Comparison of ENCODE assay signal across 8 mouse cellular contexts in the genomic region with DNA sequence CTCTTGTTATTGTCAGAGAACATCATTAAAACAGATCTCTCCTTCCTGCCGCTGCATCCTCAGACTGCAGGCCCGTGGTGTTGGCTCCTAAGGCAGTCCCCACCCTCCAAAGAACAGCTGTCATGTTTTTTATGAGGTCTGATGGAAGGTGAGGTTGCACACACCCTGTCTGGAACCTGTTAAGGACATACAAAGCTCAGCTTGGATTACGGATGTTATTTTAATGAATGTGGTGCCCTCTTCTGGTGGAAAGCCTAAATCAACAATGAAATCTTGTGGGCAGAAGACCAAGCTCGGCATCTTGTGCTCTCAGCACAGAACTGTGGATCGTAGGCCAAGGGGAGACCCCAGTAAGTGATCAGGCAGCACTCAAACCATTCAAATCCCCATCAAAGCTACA.
DNase-seq lines count a peak whose midpoint lies in the region; ATAC-seq and TF ChIP-seq lines count a peak whose summit lies in the region.
"Had no signal": no experiment of that assay in that cellular context is flagged by ENCODE, and none has a peak within 500 bp of the region (broad histone marks: within the 10 kb centered on the region; RNA-seq: fewer than 3 reads in every experiment).

No protein-coding gene starts in this region.

- H3K4me3 ChIP-seq in C2C12 (ENCODE audit: insufficient read depth, poor library complexity, severe bottlenecking): no peak overlapping the region
- no peak overlapping the region for H3K4me3 ChIP-seq in lung, postnatal 0 days (ENCODE audit: low read depth, low read length)
- H3K4me3 ChIP-seq: heart, embryonic 15.5 days had no signal

- H3K79me2 ChIP-seq in C2C12 (ENCODE audit: control insufficient read depth, insufficient read depth): no peaks in the 10 kb centered on the region

- TF ChIP-seq CTCF in C2C12 (IDR thresholded peaks at IDR 0.05; ENCODE audit: control insufficient read depth, insufficient read depth, insufficient read length): peak; percentile 2
- peak; percentile 70 for TF ChIP-seq CTCF in lung, postnatal 0 days (IDR thresholded peaks at IDR 0.05)

- no peak overlapping the region for H3K9ac ChIP-seq in lung, postnatal 0 days (replicated peaks; ENCODE audit: low read depth)
- H3K9ac ChIP-seq: heart, embryonic 15.5 days had no signal

- H3K36me3 ChIP-seq in C2C12 (ENCODE audit: control insufficient read depth, insufficient read depth): no peaks in the 10 kb centered on the region
- peaks cover 12% of the 10 kb centered on the region; the same call in 1 of the 2 replicates for H3K36me3 ChIP-seq in lung, postnatal 0 days (ENCODE audit: insufficient read depth, low read length)
- H3K36me3 ChIP-seq: heart, embryonic 15.5 days had no signal

- WGBS in large intestine, adult 2 months: 7% methylated on average over 5 of the region's 5 CpGs
- WGBS in lung, postnatal 0 days: 29% methylated on average over 5 of the region's 5 CpGs

- DNase-seq in NIH3T3 (ENCODE audit: low read depth): peak; percentile 70
- peak; percentile 81 for DNase-seq in embryo, embryonic 11 days
- DNase-seq in heart, postnatal 14 days: peak; percentile 27 to 68
- peak; percentile 51 for DNase-seq in large intestine, adult 2 months (ENCODE audit: low read depth, low spot score)
- DNase-seq in lung, postnatal 0 days (ENCODE audit: low spot score): peak; percentile 64
- peak; percentile 61 for DNase-seq in right cerebral cortex, postnatal 25 days

- H3K9me3 ChIP-seq in lung, postnatal 0 days (ENCODE audit: low read length): no peaks in the 10 kb centered on the region
- H3K9me3 ChIP-seq: heart, embryonic 15.5 days had no signal

- no peak overlapping the region for H3K4me2 ChIP-seq in lung, postnatal 0 days (replicated peaks; ENCODE audit: low read depth, low read length)
- H3K4me2 ChIP-seq: heart, embryonic 15.5 days had no signal

- no peaks in the 10 kb centered on the region for H3K27me3 ChIP-seq in C2C12 (ENCODE audit: control insufficient read depth, insufficient read depth, insufficient read length)
- H3K27me3 ChIP-seq in lung, postnatal 0 days (replicated peaks; ENCODE audit: insufficient read depth, low read length): no peaks in the 10 kb centered on the region
- H3K27me3 ChIP-seq: heart, embryonic 15.5 days had no signal

- no peak for TF ChIP-seq EP300 in lung, postnatal 0 days (IDR thresholded peaks at IDR 0.05)

- intact Hi-C loops in heart, postnatal 14 days (cut with DNase I): loop anchor here (2.0 to 5.0 kb wide), 3 partner anchors 501 to 824 kb away; no protein-coding TSS in a partner anchor

- no peak overlapping the region for H3K27ac ChIP-seq in lung, postnatal 0 days (ENCODE audit: low read length)
- H3K27ac ChIP-seq: heart, embryonic 15.5 days had no signal

- H3K4me1 ChIP-seq in lung, postnatal 0 days (ENCODE audit: insufficient read depth, low read depth, low read length): no peaks in the 10 kb centered on the region
- H3K4me1 ChIP-seq: heart, embryonic 15.5 days had no signal

- 0 out of 2 replicates have a peak, but pooled peaks have one; percentile 41 for ATAC-seq in lung, postnatal 0 days

- no peaks in the 10 kb centered on the region for H3K79me3 ChIP-seq in C2C12 (ENCODE audit: low read depth)

- no peak overlapping the region for H3ac ChIP-seq in C2C12 (ENCODE audit: control insufficient read depth, insufficient read length, low read depth)

TF ChIP-seq in C2C12, 6 proteins besides CTCF, POLR2A, EP300 and RAD21:
- TF ChIP-seq MAX (IDR thresholded peaks at IDR 0.05) (no peak), MYOG (IDR thresholded peaks at IDR 0.05; ENCODE audit: control insufficient read depth, extremely low read depth, insufficient read length) (no peak), FOSL1 (IDR thresholded peaks at IDR 0.05; ENCODE audit: insufficient read depth, low read length, poor library complexity, severe bottlenecking) (no peak), USF1 (IDR thresholded peaks at IDR 0.05; ENCODE audit: low read depth) (no peak), MYOD1 (IDR thresholded peaks at IDR 0.05; ENCODE audit: control insufficient read depth, insufficient read length, low read depth) (no peak), CEBPB (IDR thresholded peaks at IDR 0.05; ENCODE audit: low read depth) (no peak)
